Mouse (Mus musculus) stomach, postnatal 0 days (tissue): ENCODE measurements around the gene Cnih4. TPM values are rescaled to one million over a fixed set of nuclear protein-coding genes. Genes with fewer than 3 reads are reported as not detected.

Experiments used
- ATAC-seq: fragments of 200-750 bp; cut with Nextera tagmentation; 2 replicates; pipeline ENCODE4 v1.8.0; 2017; ENCODE audit not compliant: low FRiP score, low TSS enrichment
- DNase-seq: peaks from one replicate; pipeline ENCODE4 v3.0.0-alpha.2; 2016; ENCODE audit warnings: low spot score
- H3K27ac ChIP-seq: fragments of 300-500 bp; sonication (generic); replicated peaks from 2 replicates; pipeline ENCODE4 v1.5.1; 2014; ENCODE audit warnings: mild to moderate bottlenecking, control low read depth
- H3K27me3 ChIP-seq: fragments of 300-500 bp; sonication (generic); 2 replicates; pipeline ENCODE4 v1.6.1; 2014; ENCODE audit warnings: low read length; ENCODE audit not compliant: control insufficient read depth, insufficient read depth
- H3K36me3 ChIP-seq: fragments of 300-500 bp; sonication (generic); 2 replicates; pipeline ENCODE4 v1.6.1; 2014; ENCODE audit warnings: low read length, mixed read lengths; ENCODE audit not compliant: control insufficient read depth, insufficient read depth
- H3K4me1 ChIP-seq: fragments of 300-500 bp; sonication (generic); replicated peaks from 2 replicates; pipeline ENCODE4 v1.6.1; 2014; ENCODE audit warnings: antibody characterized with exemption; ENCODE audit not compliant: control insufficient read depth, insufficient read depth
- H3K4me2 ChIP-seq: fragments of 300-500 bp; sonication (generic); replicated peaks from 2 replicates; pipeline ENCODE4 v1.6.1; 2014; ENCODE audit warnings: low read depth, mild to moderate bottlenecking, control low read depth, moderate library complexity
- H3K4me3 ChIP-seq: fragments of 300-500 bp; sonication (generic); 2 replicates; pipeline ENCODE4 v1.5.1; 2014; ENCODE audit warnings: low read depth, low read length, control low read depth
- H3K9ac ChIP-seq: fragments of 300-500 bp; sonication (generic); 2 replicates; pipeline ENCODE4 v1.6.1; 2014; ENCODE audit warnings: mild to moderate bottlenecking, low read length, control low read depth, mixed read lengths
- H3K9me3 ChIP-seq: fragments of 300-500 bp; sonication (generic); 2 replicates; pipeline ENCODE4 v1.6.1; 2016; ENCODE audit warnings: low read length; ENCODE audit not compliant: control insufficient read depth
- CTCF ChIP-seq: IDR thresholded peaks from 2 replicates; pipeline ENCODE4 v1.5.1; 2016; ENCODE audit warnings: antibody characterized with exemption, low read depth, mild to moderate bottlenecking, moderate library complexity
- EP300 ChIP-seq: optimal IDR thresholded peaks from 2 replicates; pipeline ENCODE3; 2016; ENCODE audit warnings: antibody characterized with exemption
- WGBS: fragments of 180-500 bp; shearing (Covaris S2); extraction: QIAGEN DNeasy Blood & Tissue Kit; methylation state at CpG from one replicate; pipeline ENCODE4 v1.1.7; 2014; 5-methylcytosine and 5-hydroxymethylcytosine counted together
- polyA plus RNA-seq: library from polyadenylated mRNA; unstranded; fragments of >200 nt; fragmentation: Nextera tagmentation; extraction: Ambion mirVana; gene quantifications from 2 replicates; pipeline ENCODE4 v1.2.1, GENCODE M21; 2015

Cnih4 gene
- polyA plus RNA-seq, 1 experiment from 2014 or later, result 118 TPM

DNA sequence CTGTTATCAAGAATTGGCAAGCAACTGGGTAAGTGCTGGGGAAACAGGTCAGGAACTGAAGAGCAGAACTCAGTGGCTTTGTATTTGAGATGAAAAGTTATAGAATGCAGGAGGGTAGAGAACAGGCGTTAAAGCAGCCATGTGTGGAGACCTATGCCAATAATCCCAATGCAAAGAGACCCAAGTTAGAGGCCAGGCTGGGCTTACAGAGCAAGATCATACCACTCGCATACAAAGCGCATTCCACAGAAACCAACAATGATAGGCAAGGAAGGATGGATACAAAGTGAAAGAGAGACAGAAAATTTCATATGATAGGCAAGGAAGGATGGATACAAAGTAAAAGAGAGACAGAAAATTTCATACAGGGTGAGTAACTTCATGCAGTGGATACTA lies 5.9 kb downstream of the Cnih4 start:
- Histone ChIP-seq H3K4me2 (no peak overlapping the region; the same call in 1 of the 2 replicates), H3K4me3 (peak overlapping the region; percentile 93; the same call in 1 of the 2 replicates), H3K27me3 (no peaks in the 10 kb centered on the region), H3K9ac (no peak overlapping the region), H3K36me3 (no peaks in the 10 kb centered on the region), H3K9me3 (no peaks in the 10 kb centered on the region), H3K27ac (no peak overlapping the region; the same call in 1 of the 2 replicates), H3K4me1 (no peaks in the 10 kb centered on the region)
- TF ChIP-seq CTCF (no peak), EP300 (no peak)
- ATAC-seq (no peak), DNase-seq (no peak)
- WGBS, result 61% methylated on average over 3 of the region's 3 CpGs

DNA sequence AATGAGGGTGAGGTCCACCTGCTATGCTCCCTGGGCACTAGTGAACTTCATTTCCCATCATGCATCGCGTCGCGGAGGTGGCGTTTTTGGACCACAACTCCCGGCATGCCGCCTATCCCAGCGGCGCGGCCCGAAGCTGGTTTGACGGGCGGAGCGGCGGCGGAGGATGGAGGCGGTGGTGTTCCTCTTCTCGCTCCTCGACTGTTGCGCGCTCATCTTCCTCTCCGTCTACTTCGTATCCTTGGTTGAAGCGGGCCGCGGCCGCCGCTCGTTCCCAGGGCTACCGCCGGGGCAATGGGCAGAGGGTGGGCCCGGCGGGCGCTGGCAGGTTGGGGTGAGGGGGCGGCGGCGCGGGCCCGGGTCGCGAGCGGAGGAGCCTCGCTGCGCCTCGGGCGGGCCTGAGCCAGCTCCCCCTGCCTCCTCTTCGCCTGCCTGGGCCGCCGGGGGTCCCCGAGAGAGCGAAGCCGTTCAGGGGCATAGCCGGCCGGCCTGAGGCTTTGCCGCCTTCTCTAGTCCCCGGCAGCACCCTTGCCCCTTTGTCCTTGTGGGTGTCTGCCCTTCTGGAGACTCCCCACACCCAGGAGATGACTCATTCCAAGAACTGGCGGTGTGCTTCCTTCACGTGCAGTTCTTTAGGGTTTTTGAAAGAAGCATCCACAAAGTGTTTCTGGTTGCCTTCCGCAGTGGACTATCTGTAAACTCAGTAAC lies 6.5 kb downstream of the Cnih4 start:
- ATAC-seq (peak; percentile 84), DNase-seq (peak; percentile 91)
- TF ChIP-seq EP300, result no peak
- TF ChIP-seq CTCF, result no peak
- peak overlapping the region; percentile 81 for H3K4me2 ChIP-seq
- H3K27ac ChIP-seq, result peak overlapping the region; percentile 90
- no peaks in the 10 kb centered on the region for H3K36me3 ChIP-seq
- no peaks in the 10 kb centered on the region for H3K9me3 ChIP-seq
- peak overlapping the region; percentile 92 for H3K9ac ChIP-seq
- H3K4me1 ChIP-seq, result no peaks in the 10 kb centered on the region
- peak overlapping the region; percentile 93 for H3K4me3 ChIP-seq
- no peaks in the 10 kb centered on the region for H3K27me3 ChIP-seq
- under 1% methylated on average over 59 of the region's 59 CpGs for WGBS

DNA sequence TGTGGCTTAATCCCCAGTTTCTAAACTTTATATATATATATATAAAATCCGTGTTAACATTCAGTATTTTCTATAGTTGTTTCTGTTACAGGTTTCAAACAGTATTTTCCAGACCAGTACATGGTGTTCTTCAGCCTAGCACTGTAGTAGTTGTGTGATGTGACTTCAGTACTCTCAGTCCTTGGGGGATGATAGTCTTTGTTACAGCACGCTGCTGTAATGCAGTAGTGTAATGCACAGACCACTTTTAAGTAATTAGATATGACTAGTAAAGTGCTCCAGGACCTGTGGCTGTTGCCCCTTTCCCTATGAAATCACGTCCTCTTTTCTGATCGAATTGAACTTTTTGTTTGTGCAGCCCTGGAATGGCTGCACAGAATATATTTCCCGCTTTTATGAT lies 7.0 kb downstream of the Cnih4 start:
- peak overlapping the region; percentile 92 for H3K9ac ChIP-seq
- no peaks in the 10 kb centered on the region for H3K27me3 ChIP-seq
- no peaks in the 10 kb centered on the region for H3K4me1 ChIP-seq
- TF ChIP-seq EP300 (no peak), CTCF (no peak)
- no peaks in the 10 kb centered on the region for H3K9me3 ChIP-seq
- peak overlapping the region; percentile 93 for H3K4me3 ChIP-seq
- peak overlapping the region; percentile 81 for H3K4me2 ChIP-seq
- H3K36me3 ChIP-seq, result no peaks in the 10 kb centered on the region
- no peak for ATAC-seq
- H3K27ac ChIP-seq, result peak overlapping the region; percentile 90; the same call in 1 of the 2 replicates
- WGBS, result 27% methylated on average over 5 of the region's 5 CpGs
- DNase-seq, result no peak

DNA sequence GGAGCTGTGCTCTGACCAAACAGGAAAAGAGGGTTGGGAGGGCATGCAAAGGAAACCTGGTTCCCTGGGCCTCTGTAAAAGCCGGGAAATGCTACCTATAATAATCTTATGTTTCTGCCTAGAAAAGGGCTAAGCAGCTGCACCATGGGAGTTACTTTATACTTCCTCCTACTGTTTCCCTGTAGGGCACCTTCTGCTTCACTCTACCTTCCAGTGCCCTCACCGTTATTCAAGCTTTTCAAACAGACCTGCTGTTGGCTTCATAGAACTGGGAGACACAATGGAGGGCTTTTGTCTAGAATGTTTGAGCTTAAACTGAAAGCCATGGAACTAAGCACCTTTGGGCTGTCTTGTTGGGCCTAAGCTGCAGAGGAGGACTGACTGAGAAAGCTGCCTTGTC lies 23.3 kb downstream of the Cnih4 start:
- peaks cover 14% of the 10 kb centered on the region; the same call in 1 of the 2 replicates for H3K36me3 ChIP-seq
- no peak overlapping the region for H3K9ac ChIP-seq
- no peak for DNase-seq

DNA sequence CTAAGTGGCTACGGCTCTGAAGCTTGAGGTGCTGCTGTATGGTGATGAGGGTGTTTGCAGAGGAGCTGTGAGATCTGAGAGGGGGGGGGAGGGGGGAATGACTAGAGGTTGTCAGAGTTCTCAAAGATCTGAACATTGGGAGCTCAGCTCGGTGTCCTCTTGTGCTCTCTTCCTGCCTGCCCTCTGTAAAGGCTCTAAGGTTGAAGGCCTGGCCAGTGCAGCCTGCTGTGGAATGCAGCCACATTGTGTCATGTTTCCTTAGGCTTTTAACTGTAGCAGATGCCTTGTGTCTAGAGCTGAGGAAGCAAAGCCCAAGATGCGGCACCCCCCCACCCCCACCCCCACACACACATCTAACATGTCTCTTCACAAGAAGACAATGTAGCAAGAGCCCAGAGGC lies 23.9 kb downstream of the Cnih4 start:
- Histone ChIP-seq H3K4me3 (no peak overlapping the region), H3K36me3 (peaks cover 10% of the 10 kb centered on the region; the same call in 1 of the 2 replicates), H3K9ac (no peak overlapping the region), H3K27ac (no peak overlapping the region), H3K4me2 (no peak overlapping the region), H3K4me1 (no peaks in the 10 kb centered on the region), H3K27me3 (no peaks in the 10 kb centered on the region), H3K9me3 (no peaks in the 10 kb centered on the region)
- 63% methylated on average over 3 of the region's 3 CpGs for WGBS
- no peak for DNase-seq
- no peak for TF ChIP-seq CTCF
- no peak for TF ChIP-seq EP300
- ATAC-seq, result no peak

More for the DNA sequence above, 23.3 kb downstream of the Cnih4 start:
- Histone ChIP-seq H3K27me3 (no peaks in the 10 kb centered on the region), H3K4me2 (no peak overlapping the region), H3K9me3 (no peaks in the 10 kb centered on the region), H3K4me3 (no peak overlapping the region), H3K4me1 (no peaks in the 10 kb centered on the region), H3K27ac (no peak overlapping the region)
- no peak for TF ChIP-seq EP300
- no peak for TF ChIP-seq CTCF
- WGBS, result 75% methylated on average over 2 of the region's 2 CpGs
- ATAC-seq, result no peak

DNA sequence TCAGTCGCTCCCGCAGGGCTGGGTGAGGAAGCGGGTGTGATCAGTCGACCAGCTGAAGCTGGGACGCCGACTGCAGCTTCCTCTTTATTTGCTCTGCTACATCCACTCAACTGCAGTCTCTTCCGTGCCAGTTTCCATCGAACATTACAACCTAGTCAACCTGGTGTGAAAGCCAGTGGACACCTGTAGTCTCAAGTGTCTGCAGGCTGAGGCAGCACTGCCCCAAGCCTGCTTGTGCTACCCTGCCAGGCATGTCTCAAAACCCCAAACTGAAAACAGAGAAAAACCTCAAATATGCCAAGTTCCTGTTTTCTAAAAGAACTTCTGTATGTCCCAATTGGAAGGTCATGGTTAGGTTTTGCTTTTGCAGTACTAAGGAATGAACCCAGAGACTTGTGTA lies 25.7 kb downstream of the Cnih4 start:
- 72% methylated on average over 8 of the region's 8 CpGs for WGBS
- DNase-seq, result no peak
- no peak for ATAC-seq

More for the DNA sequence above, 25.7 kb downstream of the Cnih4 start:
- TF ChIP-seq EP300 (no peak), CTCF (no peak)
- H3K27me3 ChIP-seq, result no peaks in the 10 kb centered on the region
- H3K9me3 ChIP-seq, result no peaks in the 10 kb centered on the region
- peaks cover 12% of the 10 kb centered on the region; the same call in 1 of the 2 replicates for H3K36me3 ChIP-seq
- H3K4me3 ChIP-seq, result no peak overlapping the region
- no peaks in the 10 kb centered on the region for H3K4me1 ChIP-seq
- H3K4me2 ChIP-seq, result no peak overlapping the region
- H3K27ac ChIP-seq, result no peak overlapping the region
- no peak overlapping the region for H3K9ac ChIP-seq
